Mouse (Mus musculus): ENCODE results near the gene Ppp1r27. TPM values are rescaled to one million over a fixed set of nuclear protein-coding genes. Genes with fewer than 3 reads are reported as not detected.

The Ppp1r27 gene
- total RNA-seq, 2 experiments from 2014 or later = not detected

- no peak for TF ChIP-seq CTCF (conservative IDR thresholded peaks at IDR 0.05)
- no peak for DNase-seq (ENCODE audit: low spot score in 2 of 2)
- Histone ChIP-seq H3K27ac (peak overlapping the region; percentile 97), H3K4me3 (peak overlapping the region; percentile 76)
These were observed 29.3 kb upstream of the Ppp1r27 start for GRCm38 (mm10) chr11:120580190-120580589.

GRCm38 (mm10) chr11:120579316-120580107, 28.6 kb upstream of the Ppp1r27 start:
- peak; percentile 100 for TF ChIP-seq CTCF (conservative IDR thresholded peaks at IDR 0.05)
- Histone ChIP-seq H3K27ac (peak overlapping the region; percentile 97), H3K4me3 (peak overlapping the region; percentile 76)
- peak; percentile 70 to 79 for DNase-seq (ENCODE audit: low spot score in 2 of 2)

- DNase-seq (ENCODE audit: low spot score in 2 of 2) = no peak
- Histone ChIP-seq H3K27ac (no peak overlapping the region), H3K4me3 (no peak overlapping the region)
- no peak for TF ChIP-seq CTCF (conservative IDR thresholded peaks at IDR 0.05)
These were observed 27.8 kb upstream of the Ppp1r27 start for GRCm38 (mm10) chr11:120578694-120579243.

- no peak overlapping the region for H3K27ac ChIP-seq
- no peak for DNase-seq (ENCODE audit: low spot score in 2 of 2)
- H3K4me3 ChIP-seq = no peak overlapping the region
- TF ChIP-seq CTCF (conservative IDR thresholded peaks at IDR 0.05) = no peak
These were observed 27.2 kb upstream of the Ppp1r27 start for GRCm38 (mm10) chr11:120578024-120578693.

GRCm38 (mm10) chr11:120577211-120578023, 26.5 kb upstream of the Ppp1r27 start:
- Histone ChIP-seq H3K27ac (no peak overlapping the region), H3K4me3 (no peak overlapping the region)
- peak; percentile 75 for TF ChIP-seq CTCF (conservative IDR thresholded peaks at IDR 0.05)
- no peak for DNase-seq (ENCODE audit: low spot score in 2 of 2)

- no peak for TF ChIP-seq CTCF (conservative IDR thresholded peaks at IDR 0.05)
- no peak for DNase-seq (ENCODE audit: low spot score in 2 of 2)
- Histone ChIP-seq H3K27ac (no peak overlapping the region), H3K4me3 (no peak overlapping the region)
These were observed 25.5 kb upstream of the Ppp1r27 start for GRCm38 (mm10) chr11:120576365-120576981.

GRCm38 (mm10) chr11:120575940-120576339, 25.0 kb upstream of the Ppp1r27 start:
- Histone ChIP-seq H3K27ac (no peak overlapping the region), H3K4me3 (no peak overlapping the region)
- DNase-seq (ENCODE audit: low spot score in 2 of 2) = no peak
- no peak for TF ChIP-seq CTCF (conservative IDR thresholded peaks at IDR 0.05)

- no peak for DNase-seq (ENCODE audit: low spot score in 2 of 2)
- no peak overlapping the region for H3K4me3 ChIP-seq
- no peak overlapping the region for H3K27ac ChIP-seq
- no peak for TF ChIP-seq CTCF (conservative IDR thresholded peaks at IDR 0.05)
These were observed 24.1 kb upstream of the Ppp1r27 start for GRCm38 (mm10) chr11:120575046-120575445.

- peak overlapping the region; percentile 97 for H3K4me3 ChIP-seq
- H3K27ac ChIP-seq = no peak overlapping the region; the same call in 1 of the 2 replicates
- no peak for DNase-seq (ENCODE audit: low spot score in 2 of 2)
- TF ChIP-seq CTCF (conservative IDR thresholded peaks at IDR 0.05) = no peak
These were observed 23.3 kb upstream of the Ppp1r27 start for GRCm38 (mm10) chr11:120574278-120574600.

- H3K27ac ChIP-seq = peak overlapping the region; percentile 85
- TF ChIP-seq CTCF (conservative IDR thresholded peaks at IDR 0.05) = no peak
- no peak for DNase-seq (ENCODE audit: low spot score in 2 of 2)
- peak overlapping the region; percentile 97 for H3K4me3 ChIP-seq
These were observed 22.8 kb upstream of the Ppp1r27 start for GRCm38 (mm10) chr11:120573585-120574277.

- no peak for TF ChIP-seq CTCF (conservative IDR thresholded peaks at IDR 0.05)
- H3K27ac ChIP-seq = peak within 1 kb of the TSS; percentile 93
- peak within 1 kb of the TSS; percentile 97 for H3K4me3 ChIP-seq
- DNase-seq (ENCODE audit: low spot score in 2 of 2) = peak; percentile 99 to 100
These were observed 22.0 kb upstream of the Ppp1r27 start, which contains the start of gene P4hb for GRCm38 (mm10) chr11:120572752-120573584. TSS of gene P4hb (minus strand) at chr11:120573253.

Measured in layer of hippocampus, adult 2 months (tissue).